Mouse (Mus musculus) megakaryocyte, adult 5-6 weeks (primary cell): ENCODE results near the gene Ap5z1. TPM values are rescaled to one million over a fixed set of nuclear protein-coding genes. Genes with fewer than 3 reads are reported as not detected.

Source experiments
- ATAC-seq: 2 replicates; pipeline ENCODE4 v1.8.0; 2016; ENCODE audit warnings: mild to moderate bottlenecking, inconsistent platforms; ENCODE audit not compliant: poor library complexity, severe bottlenecking
- total RNA-seq, 2 experiments: library from RNA; stranded (forward) in 1 of 2; stranded (reverse) in 1 of 2; fragments of 153-499, 151-499 nt in 1 of 2; fragments of 221-1000, 200-1000 nt in 1 of 2; gene quantifications; 2 replicates each; pipeline versions ENCODE4 v1.2.3 to v1.2.4; 2015 to 2017

Gene Ap5z1
- total RNA-seq, 2 experiments from 2014 or later, result 10.0 to 10.3 TPM

DNA sequence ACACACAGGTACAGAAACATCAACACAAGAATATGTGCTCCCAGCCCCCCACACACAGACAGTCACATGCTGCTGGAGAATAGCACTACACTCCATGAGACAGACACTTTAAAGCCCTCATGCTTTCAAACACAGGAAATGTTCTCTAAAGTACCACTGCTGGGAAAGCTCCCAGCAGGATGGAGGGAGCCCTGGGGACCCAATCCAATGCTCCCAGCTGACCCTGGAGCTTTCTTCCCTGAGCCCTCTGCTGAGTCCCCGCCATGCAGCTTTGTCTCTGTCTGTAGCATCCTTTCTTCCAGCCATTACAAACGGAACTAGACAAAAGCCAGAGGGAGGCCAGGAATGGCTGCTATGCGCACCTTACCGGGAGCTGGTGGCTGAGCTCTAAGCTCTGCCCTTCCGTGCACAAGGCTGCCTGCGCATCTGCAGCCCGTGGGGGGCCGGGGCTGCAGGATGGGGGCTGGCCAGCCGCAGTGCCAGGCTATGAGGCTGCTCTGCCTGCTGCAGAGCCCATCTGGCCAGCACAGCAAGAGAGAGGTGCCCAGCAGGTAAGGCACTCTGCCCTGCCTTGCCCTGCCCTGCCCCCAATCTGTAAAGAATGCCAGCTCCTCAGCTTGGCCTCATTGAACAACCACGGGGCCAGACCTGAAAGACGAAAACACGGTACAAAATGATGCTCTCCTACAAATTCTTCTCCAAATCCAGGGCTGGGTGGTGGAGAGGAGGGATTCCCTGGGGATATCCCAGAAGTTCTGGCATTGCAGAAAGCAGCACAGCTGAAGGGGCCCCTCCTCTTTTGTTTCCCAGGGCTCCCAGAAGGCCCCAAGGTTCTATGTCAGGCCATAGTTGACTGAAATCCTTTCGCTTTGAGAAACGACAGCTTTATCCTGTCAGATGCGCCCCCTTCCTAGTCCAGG lies 45.7 kb downstream of the Ap5z1 start:
- no peak for ATAC-seq

DNA sequence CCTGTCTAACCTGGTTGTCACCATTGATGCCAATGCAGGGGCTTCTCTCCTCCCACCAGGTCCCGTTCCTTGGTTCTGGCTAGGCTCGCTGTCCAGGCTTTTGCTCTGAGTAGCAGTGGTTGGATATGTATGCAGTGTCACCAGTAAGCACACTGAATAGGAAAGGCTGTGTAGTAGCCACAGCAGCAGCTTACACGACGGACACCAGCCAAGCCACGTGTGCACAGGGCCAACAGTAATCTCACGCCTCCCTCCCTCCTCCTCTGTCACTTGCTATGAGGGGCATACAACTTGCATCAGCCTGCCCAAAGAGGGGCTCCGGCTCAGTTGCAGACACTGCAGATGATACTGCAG lies 46.3 kb downstream of the Ap5z1 start:
- ATAC-seq, result no peak

DNA sequence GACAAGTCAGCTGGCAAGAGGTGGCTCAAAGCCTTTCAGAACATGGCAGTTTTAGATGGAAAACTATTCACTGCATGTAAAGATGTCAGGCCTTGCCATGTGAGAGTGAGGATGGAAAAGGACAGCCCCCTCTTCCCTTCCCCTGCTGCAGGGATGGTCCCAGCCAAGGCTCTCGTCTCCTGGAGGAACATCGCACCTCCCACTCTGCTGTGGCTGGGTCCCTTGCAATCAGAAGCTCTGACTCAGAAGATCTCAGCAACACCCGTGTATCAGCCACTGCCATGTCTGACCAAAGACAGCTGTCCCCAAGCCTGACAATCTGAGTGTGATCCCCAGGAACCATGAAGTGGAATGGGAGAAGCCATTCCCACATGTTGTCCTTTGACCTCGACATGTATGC lies 48.4 kb downstream of the Ap5z1 start:
- no peak for ATAC-seq

GRCm38 (mm10) chr5:142518973-142519372 lies 55.2 kb downstream of the Ap5z1 start:
- ATAC-seq, result no peak

GRCm38 (mm10) chr5:142520360-142520759 lies 56.6 kb downstream of the Ap5z1 start:
- ATAC-seq, result no peak

DNA sequence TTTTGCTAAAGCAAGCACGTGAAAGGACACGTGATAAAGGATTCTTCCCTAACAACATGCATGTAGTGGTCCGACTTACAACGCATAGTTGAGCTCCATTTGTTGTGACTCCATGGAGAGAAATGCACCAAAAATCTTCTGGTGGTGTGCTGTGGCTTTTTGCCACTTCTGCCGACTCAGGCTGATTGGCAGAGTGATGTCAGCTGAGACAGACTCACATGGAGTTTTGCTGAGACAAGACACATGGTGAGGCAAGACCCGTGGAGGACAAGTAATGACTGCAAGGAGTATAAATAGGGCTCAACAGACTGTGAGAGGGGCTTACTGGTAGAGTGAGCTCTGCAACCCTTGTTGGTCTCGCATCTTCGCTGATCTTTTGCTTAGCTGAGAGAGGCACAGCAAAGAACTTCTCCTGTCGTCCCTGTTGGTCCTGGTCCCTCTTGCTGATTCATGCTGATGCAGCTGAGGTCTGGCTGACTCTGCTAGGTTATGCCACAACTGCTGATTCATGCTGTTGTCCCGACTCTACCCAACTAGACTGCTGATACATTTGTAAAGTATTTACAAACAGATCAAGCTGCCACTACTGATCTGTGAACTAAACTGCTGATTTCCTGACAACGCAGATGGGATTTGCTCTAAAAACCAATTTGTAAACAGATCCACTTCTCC lies 57.6 kb downstream of the Ap5z1 start:
- no peak for ATAC-seq

GRCm38 (mm10) chr5:142524711-142525464 lies 61.1 kb downstream of the Ap5z1 start:
- ATAC-seq, result no peak

Other genes with a start within 250 kb of the Ap5z1 start
- 21.2 and 21.4 TPM in 2 replicates for gene Foxk1, start 62.4 kb upstream of the Ap5z1 start, total RNA-seq (2015)
- 14.5 and 19.0 TPM in 2 replicates for gene Foxk1, start 62.4 kb upstream of the Ap5z1 start, total RNA-seq (2017)
- gene Papolb, start 66.1 kb downstream of the Ap5z1 start, total RNA-seq (2015), result not detected in 2 replicates
- not detected in 2 replicates for gene Papolb, start 66.1 kb downstream of the Ap5z1 start, total RNA-seq (2017)
- not detected in 2 replicates for gene Radil, start 87.2 kb downstream of the Ap5z1 start, total RNA-seq (2015)
- gene Radil, start 87.2 kb downstream of the Ap5z1 start, total RNA-seq (2017), result not detected in 2 replicates
- not detected in 2 replicates for gene Mmd2, start 144.9 kb downstream of the Ap5z1 start, total RNA-seq (2015)
- gene Mmd2, start 144.9 kb downstream of the Ap5z1 start, total RNA-seq (2017), result not detected in 2 replicates
- gene Wipi2, start 163.8 kb downstream of the Ap5z1 start, total RNA-seq (2015), result 15.0 and 16.9 TPM in 2 replicates
- 20.5 and 26.6 TPM in 2 replicates for gene Wipi2, start 163.8 kb downstream of the Ap5z1 start, total RNA-seq (2017)
- not detected in 2 replicates for gene Slc29a4, start 228.6 kb downstream of the Ap5z1 start, total RNA-seq (2015)
- gene Slc29a4, start 228.6 kb downstream of the Ap5z1 start, total RNA-seq (2017), result not detected in 2 replicates